24 mouse cellular contexts compared by ENCODE assay signal in the genomic region with DNA sequence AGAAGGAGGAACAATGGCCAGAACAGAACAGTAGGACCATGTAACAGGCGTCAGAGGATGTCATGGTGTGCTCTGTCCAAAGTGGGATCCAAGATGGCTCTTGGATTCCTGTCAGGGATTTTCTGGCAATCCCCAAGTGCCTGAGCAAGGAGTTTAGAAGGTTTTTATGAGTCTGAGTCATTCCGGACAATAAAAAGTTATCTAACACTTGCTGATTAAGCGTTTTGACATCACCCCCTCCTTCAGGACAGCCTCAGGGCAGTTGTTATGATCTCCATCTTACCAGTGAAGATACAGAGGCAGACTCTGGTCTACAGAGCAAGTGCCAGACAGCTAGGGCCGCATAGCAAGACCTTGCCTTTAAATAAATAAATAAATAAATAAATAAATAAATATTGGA.
"Had no signal": no experiment of that assay in that cellular context is flagged by ENCODE, and none has a peak within 500 bp of the region (broad histone marks: within the 10 kb centered on the region; RNA-seq: fewer than 3 reads in every experiment).

No protein-coding gene starts in this region.

- ATAC-seq: midbrain, embryonic 13.5 days; midbrain, embryonic 16.5 days had no signal

- H3K4me1 ChIP-seq: limb, embryonic 12.5 days; limb, embryonic 15.5 days; lung, embryonic 15.5 days; midbrain, embryonic 10.5 days; midbrain, embryonic 13.5 days; neural tube, embryonic 12.5 days; neural tube, embryonic 15.5 days; stomach, embryonic 15.5 days had no signal

- H3K27ac ChIP-seq: kidney, postnatal 0 days; limb, embryonic 12.5 days; limb, embryonic 15.5 days; liver, embryonic 14.5 days; lung, embryonic 15.5 days; midbrain, embryonic 10.5 days; midbrain, embryonic 13.5 days; neural tube, embryonic 12.5 days; neural tube, embryonic 15.5 days; stomach, embryonic 15.5 days had no signal

- H3K36me3 ChIP-seq: limb, embryonic 12.5 days; limb, embryonic 15.5 days; lung, embryonic 15.5 days; midbrain, embryonic 10.5 days; midbrain, embryonic 13.5 days; neural tube, embryonic 12.5 days; neural tube, embryonic 15.5 days; stomach, embryonic 15.5 days had no signal

- H3K4me3 ChIP-seq: limb, embryonic 12.5 days; limb, embryonic 15.5 days; lung, embryonic 15.5 days; megakaryocyte, embryonic 14.5 days; midbrain, embryonic 10.5 days; midbrain, embryonic 13.5 days; neural tube, embryonic 12.5 days; neural tube, embryonic 15.5 days; stomach, embryonic 15.5 days had no signal

- H3K4me2 ChIP-seq: limb, embryonic 12.5 days; limb, embryonic 15.5 days; liver, embryonic 11.5 days; lung, embryonic 15.5 days; midbrain, embryonic 13.5 days; neural tube, embryonic 12.5 days; neural tube, embryonic 15.5 days; stomach, embryonic 15.5 days had no signal

- H3K27me3 ChIP-seq: limb, embryonic 12.5 days; limb, embryonic 15.5 days; lung, embryonic 15.5 days; midbrain, embryonic 13.5 days; neural tube, embryonic 12.5 days; neural tube, embryonic 15.5 days; stomach, embryonic 15.5 days had no signal

- DNase-seq: kidney, adult 2 months; kidney, postnatal 36 days; left cerebral cortex, postnatal 4 days; lung, adult 18-20 months; lung, postnatal 10 days; lung, postnatal 36 days; right cerebral cortex, adult 18-20 months; right cerebral cortex, postnatal 14 days; right cerebral cortex, postnatal 4 days; spleen, adult 18-20 months; thymus, postnatal 25 days had no signal

- H3K9me3 ChIP-seq: limb, embryonic 12.5 days; limb, embryonic 15.5 days; lung, embryonic 15.5 days; megakaryocyte, embryonic 14.5 days; midbrain, embryonic 10.5 days; midbrain, embryonic 13.5 days; neural tube, embryonic 12.5 days; neural tube, embryonic 15.5 days; stomach, embryonic 15.5 days had no signal

- H3K9ac ChIP-seq: limb, embryonic 12.5 days; limb, embryonic 15.5 days; liver, embryonic 14.5 days; lung, embryonic 15.5 days; midbrain, embryonic 13.5 days; neural tube, embryonic 12.5 days; neural tube, embryonic 15.5 days; stomach, embryonic 15.5 days had no signal
